Mouse (Mus musculus) MN1 (cell line): ENCODE results near the gene Mical3.
A peak's percentile ranks its signal among the peaks of the same experiment; 100 is the strongest.

Experiments used
- DNase-seq: peaks from one replicate; pipeline ENCODE4 v3.0.0-alpha.2; 2016; ENCODE audit warnings: low spot score

Mical3 gene

DNA sequence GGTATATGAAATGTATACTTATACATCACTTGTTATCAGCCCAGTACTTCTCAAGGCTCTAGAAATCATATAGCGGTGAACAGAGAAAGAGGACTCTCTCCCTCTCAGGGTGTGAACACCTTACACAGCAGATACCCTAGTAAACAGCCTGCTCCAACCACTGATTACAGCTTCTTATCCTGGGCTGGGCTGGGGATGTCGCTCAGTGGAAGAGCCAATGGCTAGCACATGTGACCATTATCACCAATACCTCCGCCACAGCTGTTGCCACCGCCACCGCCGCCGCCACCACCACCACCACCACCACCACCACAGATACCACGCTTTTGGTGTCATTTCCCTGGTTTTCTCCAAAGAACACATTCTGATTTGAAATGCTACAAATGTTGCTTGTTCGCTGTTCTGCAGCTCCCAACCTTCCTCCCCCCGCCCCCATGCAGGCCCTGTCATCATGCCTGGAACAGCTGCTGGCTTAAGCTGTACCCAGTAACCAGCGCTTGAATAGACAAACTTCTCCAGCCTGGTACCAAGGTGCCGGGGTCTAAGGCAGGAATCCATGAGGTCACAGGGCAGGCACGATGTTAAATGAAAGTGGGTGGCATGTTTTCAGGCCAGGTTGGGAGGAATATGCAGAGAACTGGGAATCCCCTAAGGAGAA lies 78.7 kb downstream of the Mical3 start:
- no peak for DNase-seq

DNA sequence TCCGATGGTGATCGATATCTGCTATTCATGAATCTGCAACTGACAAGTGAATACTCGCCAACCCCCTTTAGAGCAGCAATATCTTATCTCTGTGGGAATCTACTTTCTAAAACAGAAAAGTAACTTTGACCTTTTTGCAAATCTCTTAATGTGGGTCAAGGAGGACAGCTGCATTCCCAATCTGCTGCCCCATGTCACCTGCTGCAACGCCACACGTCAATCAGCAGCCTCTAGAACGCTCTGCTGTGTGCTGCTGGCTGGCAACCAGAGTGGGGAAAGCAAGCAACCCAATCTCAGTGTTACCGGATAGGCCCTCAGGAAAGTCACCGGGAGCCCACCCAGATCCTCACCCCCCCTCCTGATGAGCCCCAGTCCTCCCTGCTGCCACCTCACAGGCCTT lies 79.4 kb downstream of the Mical3 start:
- no peak for DNase-seq

DNA sequence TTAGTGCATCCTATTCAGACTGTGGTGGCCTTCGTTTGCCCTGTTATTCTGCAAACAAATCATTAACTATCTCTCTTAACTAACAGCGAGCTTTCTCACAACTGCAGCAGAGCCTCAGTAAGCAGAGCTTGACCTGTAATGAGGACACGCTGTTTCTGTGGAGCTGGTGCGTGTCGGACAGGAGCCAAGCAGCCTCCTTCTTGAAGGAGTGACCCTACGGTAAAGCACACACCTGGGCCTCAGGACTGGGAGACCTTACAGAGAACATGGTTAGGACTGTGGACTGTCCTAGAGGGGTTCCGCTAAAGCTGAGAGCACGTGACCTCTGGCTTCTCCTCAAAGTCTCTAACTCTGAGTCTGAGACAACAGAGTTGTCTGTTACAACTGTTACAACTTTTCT lies 82.1 kb downstream of the Mical3 start:
- DNase-seq: no peak

DNA sequence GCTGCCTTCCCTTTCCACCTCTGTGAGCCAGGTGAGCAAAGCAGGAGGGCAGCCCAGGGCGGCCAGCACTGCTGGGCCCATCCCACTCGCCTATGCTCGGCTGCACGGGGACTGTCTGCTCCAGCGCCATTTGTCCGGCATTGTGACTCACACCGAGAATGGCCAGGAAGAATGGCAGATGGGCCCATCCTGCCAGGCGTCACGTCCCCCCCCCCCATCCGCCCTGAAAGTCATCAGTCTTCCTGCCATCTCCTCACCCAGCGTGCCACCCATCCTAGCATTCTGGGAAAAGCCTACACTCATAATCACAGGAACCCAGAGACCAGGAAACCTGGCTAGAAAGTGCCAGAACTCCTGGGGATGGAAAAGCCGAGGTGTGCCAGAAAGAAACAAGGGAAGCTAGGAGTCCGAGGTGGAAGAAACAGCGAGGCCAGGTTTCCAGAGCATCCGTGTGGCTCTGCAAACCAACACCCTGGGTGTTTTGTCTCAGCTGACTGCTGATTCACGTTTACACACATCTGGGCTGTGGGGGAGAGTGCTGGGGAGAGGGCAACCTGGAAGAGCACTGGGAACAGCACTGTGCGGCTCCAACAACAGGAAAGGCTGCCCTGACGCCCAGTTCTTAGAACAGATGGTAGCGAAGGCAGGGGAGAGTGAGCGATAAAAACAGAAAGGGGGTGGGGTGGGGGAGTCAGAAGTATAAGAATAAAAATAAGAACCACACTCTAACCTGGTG lies 85.3 kb downstream of the Mical3 start:
- DNase-seq: no peak

- DNase-seq: no peak
Observed at GRCm38 (mm10) chr6:121043434-121044189, 87.2 kb downstream of the Mical3 start.

DNA sequence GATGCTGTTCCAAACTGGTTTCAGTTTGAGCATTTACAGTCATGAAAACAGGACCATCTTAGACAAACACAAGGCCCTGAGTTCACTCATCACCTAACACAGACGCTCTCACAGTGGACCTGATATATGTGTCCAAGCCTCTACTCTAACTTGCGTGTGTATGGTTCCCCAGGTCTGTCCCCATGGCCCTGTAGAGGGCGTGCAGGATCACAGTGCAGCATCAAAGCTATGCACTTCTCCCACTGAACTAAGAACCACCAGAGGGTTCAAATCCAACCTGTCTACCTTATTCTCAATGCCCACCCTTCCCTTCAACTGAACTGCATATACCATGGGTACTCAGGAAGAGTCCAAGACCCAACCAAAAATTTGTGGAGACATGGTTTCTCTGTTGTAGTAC lies 91.1 kb downstream of the Mical3 start:
- no peak for DNase-seq

GRCm38 (mm10) chr6:121039286-121039685 lies 91.5 kb downstream of the Mical3 start:
- DNase-seq: no peak

DNA sequence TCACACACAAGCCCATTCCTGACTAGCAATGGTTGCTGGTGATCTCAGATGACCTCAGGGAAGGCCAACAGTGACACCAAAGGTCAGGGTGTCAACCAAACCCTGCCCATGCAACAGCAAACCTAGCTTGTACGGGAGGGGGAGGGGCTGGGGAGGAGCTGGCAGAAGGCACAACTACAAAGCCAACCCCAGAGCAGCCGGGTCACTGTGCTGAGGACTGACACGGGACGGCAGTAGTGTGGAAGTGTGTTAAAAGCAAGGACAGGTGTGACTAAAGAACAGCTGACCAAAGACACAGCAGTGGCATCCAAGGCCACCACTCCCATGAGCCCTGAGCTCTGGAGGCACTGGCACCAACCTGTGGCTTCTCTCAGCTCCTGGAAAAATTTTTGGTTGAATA lies 93.7 kb downstream of the Mical3 start:
- no peak for DNase-seq

DNA sequence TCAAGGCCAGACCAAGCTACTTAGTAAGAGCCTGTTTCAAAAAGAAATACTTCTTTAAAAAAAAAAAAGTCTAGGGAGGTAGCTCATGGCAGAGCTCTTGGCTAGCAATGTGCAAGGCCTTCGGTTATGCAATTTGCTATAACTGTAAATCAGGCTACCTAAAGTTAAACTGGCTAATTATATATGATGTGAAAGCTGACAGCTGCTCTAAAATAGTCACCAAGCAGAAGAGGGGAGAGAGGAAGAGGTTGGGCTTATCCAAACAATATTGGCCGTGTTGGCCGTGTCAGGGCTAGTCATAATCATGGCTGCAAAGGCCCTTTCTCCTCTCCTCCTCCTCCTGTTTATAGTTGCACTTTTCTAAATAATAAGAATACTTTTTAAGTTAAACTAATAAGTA lies 94.9 kb downstream of the Mical3 start:
- no peak for DNase-seq

GRCm38 (mm10) chr6:121035268-121035667 lies 95.5 kb downstream of the Mical3 start:
- no peak for DNase-seq

- DNase-seq: peak; percentile 31
Observed at GRCm38 (mm10) chr6:121033250-121033649, 97.5 kb downstream of the Mical3 start.

- DNase-seq: no peak
Observed at GRCm38 (mm10) chr6:121031370-121031769, 99.4 kb downstream of the Mical3 start.

DNA sequence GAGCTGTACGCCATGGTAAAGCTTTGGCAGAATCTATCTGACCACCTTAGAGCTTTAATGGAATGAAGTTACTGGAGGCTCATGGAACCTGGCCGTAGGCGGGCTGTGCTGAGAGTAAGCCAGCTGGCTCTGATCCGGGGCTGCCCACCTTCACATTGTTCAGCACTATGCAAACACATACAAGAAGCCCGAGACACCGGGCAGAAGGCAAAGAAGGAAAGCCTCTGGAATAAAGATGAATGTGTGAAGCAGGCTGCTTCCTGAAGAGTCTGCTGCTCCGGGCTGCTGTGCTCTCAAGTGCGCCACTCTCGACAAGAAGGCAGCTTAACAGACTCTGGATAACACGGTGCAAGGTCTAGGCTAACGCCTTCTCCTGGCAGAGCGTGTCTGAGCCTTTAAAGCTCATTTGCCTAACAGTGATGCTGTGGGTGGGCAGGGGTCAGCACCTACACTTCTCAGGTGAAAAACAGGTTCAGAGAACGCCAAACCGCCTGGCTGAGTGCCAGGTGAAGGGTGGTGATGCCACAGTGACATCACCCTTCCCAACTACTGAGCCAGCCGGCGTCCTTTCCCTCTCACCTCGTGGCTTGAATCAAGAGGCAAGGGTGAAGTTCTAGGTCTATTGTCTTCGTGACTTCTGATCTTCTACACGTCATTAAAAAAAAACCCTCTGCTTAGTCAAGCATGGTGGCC lies 100.8 kb downstream of the Mical3 start:
- no peak for DNase-seq

- no peak for DNase-seq
Observed at GRCm38 (mm10) chr6:121028514-121028913, 102.3 kb downstream of the Mical3 start.

GRCm38 (mm10) chr6:121027314-121027713 lies 103.5 kb downstream of the Mical3 start:
- no peak for DNase-seq

DNA sequence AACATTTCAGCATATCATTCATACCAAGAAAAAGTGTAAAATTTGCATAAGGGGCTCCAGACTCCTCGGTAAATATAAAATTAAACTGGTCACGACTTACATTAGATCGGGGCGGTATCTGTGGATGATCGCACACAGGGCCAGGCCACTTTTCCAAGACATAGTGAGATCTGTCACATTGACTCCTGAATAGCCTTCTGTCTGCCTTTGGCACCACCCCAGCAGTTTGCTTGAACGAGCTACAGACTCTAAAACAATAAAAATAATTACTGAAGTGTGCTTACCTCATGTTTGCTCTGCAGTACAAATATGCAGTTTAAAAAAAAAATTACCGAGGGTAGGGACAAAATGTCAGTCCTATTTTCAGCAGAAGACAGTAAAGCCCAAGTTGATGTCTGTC lies 103.9 kb downstream of the Mical3 start:
- no peak for DNase-seq

DNA sequence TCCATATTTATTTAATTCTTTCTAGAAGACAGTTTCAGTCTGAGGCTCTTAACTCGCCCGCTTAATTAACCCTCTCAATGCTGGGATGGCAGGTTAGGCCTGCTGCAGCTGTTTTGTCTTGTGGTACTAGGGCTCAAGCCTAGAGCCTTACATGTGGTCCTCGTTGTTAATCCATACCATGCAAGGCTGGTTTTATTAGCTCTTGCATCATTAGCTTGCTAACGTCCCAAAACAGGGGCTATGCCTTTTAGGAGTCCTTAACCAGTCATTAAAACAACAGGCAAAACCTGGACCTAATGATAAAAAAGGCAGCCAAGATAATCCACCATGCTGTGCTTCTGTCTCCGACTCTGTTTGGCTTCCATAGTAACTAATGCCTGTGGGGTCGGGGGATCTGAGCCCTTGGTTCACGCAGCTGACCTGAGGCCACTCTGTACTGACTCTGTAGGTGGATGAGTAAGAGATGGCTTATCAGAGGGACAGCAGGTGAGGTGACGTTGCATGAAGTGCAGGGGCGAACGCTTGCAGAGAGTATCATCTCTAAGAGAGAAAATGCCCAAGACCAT lies 104.7 kb downstream of the Mical3 start:
- no peak for DNase-seq

DNA sequence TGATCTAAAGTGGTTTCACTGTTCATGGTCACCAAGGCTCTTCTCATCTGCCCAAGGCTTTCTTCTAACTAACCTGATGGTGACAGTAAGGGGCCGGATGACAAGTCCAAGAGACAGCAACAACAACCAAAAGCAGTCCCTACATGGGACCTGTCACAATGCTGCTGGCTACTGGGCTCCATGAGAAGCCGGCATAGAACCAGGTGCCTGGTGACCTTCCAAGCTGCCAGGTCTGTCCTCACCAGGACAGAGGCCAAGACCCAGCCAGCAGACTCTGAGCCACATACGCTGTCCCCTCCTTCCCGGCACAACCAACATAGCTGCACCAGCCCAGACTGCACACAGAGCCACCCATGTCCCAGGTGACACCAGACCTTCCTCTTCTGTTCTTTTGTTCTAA lies 112.7 kb downstream of the Mical3 start:
- no peak for DNase-seq

- no peak for DNase-seq
Observed at GRCm38 (mm10) chr6:121017436-121018031, 113.3 kb downstream of the Mical3 start.

DNA sequence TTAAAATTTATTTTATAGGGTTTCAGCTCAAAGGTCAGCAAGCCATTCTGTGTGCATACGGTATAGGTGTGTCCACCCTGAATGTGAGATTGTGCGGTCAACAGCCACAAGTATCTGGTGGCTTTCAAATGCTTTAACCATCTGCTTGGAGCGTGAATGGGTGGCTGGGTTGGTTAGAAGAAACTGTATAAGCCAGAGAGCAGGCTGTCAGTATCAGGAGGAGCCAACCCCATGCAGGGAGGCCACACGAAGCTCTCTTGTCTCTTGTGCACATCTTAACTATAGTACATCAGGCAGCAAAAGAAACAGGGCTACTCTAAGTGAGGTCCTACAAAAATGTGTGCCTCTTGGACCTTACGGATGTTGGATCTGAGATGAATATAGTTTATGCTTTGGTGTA lies 114.7 kb downstream of the Mical3 start:
- no peak for DNase-seq

GRCm38 (mm10) chr6:121014339-121014738 lies 116.5 kb downstream of the Mical3 start:
- no peak for DNase-seq

GRCm38 (mm10) chr6:121013750-121014149 lies 117.0 kb downstream of the Mical3 start:
- DNase-seq: peak; percentile 14
